Mouse (Mus musculus): ENCODE data around the gene Cst6.

The Cst6 gene

DNA sequence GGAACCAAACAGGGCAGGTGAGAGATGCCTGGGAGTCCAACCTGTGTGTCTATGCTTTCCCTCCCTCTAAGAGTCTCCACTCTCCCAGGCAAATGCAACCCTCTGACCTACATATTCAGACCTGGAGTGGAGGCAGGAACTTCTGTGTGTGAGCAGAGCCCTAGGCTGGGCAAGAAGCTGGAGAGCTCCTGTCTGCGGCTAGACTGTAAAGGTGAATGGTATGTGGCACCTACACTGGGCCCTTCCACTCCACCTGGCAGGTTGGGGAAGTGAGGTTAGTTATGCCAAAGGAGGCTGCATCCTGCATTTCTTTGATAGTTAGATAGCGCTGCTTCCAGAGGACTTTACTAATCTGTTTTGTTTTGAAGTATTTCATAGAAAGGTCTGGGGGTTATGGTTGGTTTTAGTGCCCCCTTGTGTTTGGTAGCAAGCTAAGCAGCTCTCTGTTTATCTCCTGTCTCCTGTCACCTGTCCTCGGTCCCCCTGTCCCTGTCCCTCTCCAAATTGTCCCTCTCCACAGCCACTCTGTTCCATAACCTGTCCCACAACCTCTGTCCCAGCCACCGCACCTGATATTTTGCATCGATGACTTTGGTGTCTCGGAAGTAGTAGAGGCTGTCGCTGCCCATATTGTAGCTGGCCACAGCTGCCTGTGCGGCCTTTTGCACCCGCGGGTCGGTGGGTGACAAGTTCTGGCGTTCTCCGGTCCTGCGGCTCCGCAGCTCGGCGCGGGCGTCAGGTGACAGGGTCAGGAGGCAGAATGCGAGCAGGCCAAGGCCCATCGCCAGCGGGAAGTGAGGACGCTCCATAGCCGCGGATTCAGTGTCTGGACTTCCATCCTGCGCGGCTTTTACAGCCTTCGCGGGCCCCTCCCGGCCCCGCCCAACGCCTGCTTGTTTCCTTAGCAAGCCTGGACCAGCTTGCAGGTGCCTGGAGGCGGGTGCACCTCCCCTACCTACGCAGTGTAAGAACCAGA is 560 bp downstream of the Cst6 start:
- peak; percentile 75 for DNase-seq (ENCODE audit: low read depth, low spot score)

DNA sequence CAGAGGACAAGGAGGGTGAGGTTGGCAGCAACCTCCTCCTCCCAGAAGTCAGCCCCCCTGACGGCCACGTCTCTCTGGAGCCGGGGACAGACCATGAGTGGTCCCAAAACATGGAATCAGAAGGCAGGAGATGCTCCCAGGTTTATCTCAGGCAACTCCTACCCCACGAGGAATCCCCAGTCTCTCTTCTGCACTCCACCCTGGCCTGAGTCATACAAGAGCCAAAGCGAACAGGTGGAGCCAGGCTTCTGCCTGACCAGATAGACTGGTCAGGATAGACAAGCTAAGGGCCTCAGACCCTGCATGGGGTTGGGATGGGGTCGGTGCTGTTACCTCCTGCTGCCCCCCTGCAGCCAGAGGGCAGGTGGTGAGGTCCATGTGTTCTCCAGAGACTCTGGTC is 1.3 kb downstream of the Cst6 start:
- no peak for DNase-seq (ENCODE audit: low read depth, low spot score)

DNA sequence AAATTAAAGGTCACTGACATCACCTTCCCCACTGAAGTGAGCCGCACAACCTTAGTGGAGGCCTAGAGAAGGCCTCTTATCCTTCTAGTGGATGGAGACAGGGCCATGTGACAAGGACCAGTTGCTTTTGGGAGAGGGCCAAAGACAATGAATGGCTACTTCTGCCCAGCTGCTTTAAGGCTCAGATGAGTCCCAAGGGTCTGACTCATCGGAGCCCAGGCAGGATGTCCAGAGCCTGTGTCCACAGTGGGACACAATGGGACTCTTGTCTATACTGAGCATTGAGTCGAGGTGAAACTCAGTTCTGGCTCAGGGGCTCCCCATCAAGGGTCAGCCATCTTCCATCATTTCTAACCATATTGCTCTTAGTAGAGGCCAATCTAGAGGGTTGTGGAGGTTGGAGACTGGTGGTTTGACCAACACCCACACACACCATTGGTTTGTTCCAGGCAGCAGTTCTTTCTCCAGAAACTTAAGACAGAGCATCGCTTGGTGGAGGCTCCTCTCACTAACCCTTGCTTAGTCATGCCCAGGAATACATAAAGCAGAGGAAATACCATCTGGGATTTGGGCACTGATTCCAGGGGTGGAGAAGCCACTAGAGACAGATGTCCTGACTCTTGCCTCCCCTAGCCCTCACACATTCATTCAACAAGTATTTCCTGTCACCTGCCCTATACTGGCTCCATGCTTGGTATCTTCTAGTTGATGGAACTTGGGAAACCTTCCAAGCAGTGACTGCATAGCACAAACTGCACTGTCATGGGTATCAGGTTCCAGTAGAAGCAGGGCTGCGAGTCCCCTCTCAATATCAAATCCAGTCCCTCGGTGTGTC is 3.9 kb downstream of the Cst6 start:
- DNase-seq (ENCODE audit: low read depth, low spot score): no peak

DNA sequence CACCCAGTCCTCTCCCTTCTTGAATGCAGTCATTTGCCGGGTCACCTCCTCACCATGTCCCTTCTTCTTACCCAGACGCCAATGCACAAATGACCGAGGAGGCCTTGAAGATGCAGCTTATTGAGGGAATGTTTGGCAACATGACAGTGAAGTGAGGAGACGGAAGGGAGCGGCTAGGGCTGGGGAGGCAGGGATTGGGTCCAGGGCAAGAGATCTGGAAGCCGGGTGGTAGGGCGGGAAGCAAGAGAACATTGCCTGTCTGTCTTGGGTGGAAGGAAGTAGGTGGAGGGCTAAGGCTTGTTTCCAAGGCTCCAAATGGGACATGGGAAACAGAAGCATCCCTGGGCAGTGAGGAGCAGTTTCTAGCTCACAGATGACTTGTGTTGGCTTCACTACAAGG is 8.0 kb downstream of the Cst6 start:
- DNase-seq (ENCODE audit: low read depth, low spot score): no peak

DNA sequence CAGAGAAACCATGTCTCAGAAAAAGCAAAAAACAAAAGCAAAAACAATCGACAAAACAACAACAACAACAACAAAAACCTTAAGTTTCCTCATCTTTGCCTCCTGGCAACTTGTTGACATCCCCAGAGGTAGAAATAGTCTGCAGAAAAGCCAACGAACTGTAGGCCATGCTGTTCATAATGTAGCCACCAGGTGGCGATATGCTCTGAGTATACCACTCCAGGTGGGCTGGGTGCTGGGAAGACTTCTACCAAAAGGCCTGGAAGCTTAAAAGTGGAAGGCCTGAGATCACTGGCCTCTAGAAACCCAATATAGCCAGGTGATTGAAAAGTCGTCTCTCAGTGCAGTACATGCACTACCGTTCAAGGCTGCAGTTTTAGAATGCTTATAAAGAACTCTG is 11.4 kb downstream of the Cst6 start:
- DNase-seq (ENCODE audit: low read depth, low spot score): peak; percentile 89

DNA sequence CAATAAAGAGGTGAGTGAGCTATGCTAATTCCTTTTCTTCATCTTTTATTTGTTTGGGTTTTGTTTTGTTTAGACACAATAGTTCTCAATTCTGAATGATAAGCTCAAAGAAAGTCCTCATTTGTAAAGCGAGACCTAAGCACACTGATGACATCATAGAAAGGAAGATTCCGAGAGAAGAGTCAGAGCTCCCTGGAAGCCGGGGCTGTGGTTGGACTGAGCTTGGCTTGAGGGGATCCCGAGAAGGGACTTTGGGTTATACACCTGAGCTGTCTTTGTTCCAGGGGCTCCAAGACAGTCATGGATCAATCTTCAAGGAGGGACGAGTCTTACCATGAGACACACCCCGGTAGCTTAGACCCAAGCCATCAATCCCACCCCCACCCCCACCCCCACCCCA is 13.9 kb downstream of the Cst6 start, which contains the start of gene Catsper1:
Gene Catsper1 (plus strand): TSS at position 301 of the 400 bp plus-strand sequence.
- DNase-seq (ENCODE audit: low read depth, low spot score): no peak

DNA sequence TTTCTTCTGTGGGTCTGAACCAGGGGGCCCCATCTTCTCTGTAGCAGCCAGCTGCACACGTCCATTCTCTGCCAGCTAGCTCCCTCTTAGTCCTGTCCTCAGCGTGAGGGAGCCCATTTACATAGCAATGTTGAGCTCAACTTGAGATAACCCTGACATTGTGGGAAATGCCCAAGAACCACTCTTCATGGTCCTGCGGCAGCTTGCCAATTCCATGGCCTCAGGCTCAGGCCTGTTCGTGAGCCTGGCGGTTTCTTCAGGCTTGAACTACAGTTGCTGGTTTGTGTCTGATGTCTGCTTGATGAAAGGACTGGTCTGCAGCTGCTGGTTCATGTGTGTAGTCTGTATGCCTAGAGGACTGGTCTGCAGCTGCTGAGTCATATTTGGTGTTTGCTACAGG is 14.6 kb downstream of the Cst6 start:
- no peak for DNase-seq (ENCODE audit: low read depth, low spot score)

DNA sequence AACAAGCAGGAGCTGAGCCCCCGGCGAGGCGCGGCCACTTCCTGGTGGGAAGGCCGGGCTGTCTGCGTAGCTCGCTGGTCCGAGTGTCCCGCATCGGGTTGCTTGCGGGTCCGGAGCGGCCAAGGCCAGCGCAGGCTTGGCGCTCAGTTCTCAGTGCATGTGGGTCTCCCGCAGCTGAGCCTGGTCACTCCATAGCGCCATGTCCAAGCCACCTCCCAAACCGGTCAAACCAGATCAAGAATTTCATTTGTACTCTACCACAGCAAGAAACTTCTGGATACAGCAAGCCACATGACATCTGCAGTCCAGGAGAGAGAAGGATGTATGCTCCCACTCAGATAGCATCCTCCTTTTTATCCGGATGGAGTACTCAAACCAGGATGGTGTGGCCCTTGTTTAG is 21.4 kb downstream of the Cst6 start:
- DNase-seq (ENCODE audit: low read depth, low spot score): no peak

DNA sequence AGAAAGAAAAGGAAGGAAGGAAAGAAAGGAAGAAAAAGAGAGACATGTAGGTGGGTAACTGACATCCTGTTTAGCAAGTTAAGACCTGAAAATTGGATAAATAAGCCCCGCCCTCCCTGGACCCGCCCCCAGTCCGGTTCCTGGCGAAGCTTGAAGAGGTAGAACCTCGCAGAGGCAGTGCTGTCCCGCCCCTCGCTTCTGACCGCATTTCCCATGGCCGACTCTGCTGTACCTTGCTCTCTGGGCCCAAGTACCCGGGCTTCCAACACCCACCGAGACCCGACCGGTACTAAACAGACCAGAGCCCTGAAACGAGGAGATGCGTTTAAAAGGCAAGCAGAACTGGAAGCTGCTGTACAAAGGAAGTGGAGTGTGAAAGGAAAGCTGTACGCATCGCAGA is 25.6 kb downstream of the Cst6 start:
- DNase-seq (ENCODE audit: low read depth, low spot score): no peak

DNA sequence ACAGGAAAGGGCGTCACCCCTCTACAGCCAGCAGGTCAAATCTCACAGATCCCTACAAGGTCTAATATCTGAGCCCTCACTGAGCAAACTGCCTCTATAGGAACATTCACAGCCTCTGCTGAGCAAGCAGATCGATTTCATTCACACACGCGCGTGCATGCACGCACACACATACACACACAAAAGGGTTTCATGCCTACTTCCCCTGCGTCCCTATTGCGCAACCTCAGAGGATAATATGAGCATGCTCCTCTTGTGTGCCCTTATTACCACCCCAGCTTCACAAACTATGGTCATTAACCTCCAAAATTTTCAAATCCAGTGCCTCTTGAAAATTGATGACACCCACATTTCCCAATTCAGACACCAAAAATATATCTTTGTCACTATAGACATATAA is 36.2 kb downstream of the Cst6 start:
- DNase-seq (ENCODE audit: low read depth, low spot score): no peak

DNA sequence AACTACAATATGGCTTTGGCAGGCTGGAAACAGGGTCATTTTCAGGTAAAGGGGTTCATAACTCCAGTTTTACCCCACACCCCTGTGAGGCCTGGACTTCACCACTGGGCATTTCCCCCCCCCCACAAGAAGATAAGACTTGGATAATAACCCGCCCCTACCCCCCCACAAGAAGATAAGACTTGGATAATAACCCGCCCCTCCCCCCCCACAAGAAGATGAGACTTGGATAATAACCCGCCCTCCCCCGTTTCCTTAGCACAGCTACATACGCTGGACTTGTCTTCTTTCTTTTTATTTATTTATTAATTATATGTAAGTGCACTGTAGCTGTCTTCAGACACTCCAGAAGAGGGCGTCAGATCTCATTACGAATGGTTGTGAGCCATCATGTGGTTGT is 40.3 kb downstream of the Cst6 start:
- no peak for DNase-seq (ENCODE audit: low read depth, low spot score)

DNA sequence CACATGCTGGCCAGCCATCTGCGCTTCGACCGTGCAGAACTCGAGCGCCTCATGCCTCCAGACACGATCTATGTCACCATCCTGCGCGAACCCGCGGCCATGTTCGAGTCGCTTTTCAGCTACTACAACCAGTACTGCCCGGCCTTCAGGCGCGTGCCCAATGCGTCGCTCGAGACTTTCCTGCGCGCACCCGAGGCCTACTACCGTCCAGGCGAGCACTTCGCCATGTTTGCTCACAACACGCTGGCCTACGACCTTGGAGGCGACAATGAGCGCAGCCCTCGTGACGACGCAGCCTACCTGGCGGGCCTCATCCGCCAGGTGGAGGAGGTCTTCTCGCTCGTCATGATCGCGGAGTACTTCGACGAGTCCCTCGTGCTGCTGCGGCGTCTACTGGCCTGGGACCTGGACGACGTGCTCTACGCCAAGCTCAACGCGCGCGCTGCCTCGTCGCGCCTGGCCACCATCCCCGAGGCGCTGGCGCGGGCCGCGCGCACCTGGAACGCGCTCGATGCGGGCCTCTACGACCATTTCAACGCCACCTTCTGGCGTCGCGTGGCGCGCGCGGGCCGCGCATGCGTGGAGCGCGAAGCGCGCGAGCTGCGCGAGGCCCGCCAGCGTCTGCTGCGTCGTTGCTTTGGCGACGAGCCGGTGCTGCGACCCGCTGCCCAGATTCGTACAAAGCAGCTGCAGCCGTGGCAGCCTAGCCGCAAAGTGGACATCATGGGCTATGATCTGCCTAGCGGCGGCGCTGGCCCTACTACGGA is 42.2 kb downstream of the Cst6 start:
- DNase-seq (ENCODE audit: low read depth, low spot score): no peak

DNA sequence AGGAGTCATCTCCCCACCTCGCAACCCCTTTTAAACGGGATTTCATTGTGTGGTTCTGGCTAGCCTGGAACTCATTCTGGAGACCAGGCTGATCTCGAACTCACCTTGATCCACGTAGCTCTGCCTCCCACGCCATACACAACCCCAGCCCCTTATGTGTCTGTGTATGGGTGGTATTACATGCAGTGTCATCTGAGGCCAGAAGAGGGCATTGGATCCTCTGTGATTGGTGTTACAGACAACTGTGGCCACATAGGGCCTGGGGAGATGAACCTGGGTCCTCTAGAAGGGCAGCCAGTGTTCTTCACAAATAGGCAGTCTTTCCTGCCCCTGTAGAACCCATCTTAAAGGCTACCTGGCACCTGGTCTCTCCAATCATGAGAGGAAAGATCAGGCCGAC is 43.1 kb downstream of the Cst6 start:
- DNase-seq (ENCODE audit: low read depth, low spot score): no peak

DNA sequence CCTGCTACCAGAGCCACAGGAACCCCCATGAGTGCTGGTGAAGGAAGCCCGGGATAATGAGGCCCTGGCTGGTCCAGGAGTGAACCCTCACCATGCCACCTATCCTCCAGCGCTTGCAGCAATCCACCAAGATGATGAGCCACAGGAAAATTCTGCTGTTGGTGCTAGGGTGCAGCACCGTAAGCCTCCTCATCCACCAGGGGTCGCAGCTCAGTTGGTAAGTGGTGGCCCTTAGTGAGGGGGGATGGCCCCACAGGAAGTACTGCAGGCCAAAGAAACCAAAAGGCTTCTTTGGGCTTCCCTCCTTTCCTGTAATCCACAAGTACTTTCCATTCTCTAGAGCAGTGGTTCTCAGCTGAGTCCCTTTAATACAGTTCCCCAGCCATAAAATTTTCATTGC is 46.9 kb downstream of the Cst6 start:
- peak; percentile 66 for DNase-seq (ENCODE audit: low read depth, low spot score)

DNA sequence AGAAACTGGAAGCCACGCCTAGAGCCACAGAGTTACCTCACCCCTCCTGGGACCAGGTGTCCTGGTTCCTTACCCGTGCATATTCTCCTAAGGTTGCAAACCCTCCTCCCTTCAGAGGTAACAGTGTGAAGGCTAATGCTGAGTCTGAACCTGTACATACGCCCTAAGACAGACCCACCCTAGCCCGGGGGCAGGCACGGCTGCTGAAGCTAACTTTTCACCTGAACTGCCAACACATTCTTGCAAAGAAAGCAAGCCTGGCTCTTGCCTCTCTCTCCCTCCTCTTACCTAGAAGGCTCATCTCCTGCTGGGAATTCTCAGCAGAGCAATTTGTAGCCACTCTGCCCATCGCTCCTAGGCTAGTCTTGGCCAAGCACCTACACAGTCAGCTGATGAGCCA is 48.8 kb downstream of the Cst6 start:
- no peak for DNase-seq (ENCODE audit: low read depth, low spot score)

DNA sequence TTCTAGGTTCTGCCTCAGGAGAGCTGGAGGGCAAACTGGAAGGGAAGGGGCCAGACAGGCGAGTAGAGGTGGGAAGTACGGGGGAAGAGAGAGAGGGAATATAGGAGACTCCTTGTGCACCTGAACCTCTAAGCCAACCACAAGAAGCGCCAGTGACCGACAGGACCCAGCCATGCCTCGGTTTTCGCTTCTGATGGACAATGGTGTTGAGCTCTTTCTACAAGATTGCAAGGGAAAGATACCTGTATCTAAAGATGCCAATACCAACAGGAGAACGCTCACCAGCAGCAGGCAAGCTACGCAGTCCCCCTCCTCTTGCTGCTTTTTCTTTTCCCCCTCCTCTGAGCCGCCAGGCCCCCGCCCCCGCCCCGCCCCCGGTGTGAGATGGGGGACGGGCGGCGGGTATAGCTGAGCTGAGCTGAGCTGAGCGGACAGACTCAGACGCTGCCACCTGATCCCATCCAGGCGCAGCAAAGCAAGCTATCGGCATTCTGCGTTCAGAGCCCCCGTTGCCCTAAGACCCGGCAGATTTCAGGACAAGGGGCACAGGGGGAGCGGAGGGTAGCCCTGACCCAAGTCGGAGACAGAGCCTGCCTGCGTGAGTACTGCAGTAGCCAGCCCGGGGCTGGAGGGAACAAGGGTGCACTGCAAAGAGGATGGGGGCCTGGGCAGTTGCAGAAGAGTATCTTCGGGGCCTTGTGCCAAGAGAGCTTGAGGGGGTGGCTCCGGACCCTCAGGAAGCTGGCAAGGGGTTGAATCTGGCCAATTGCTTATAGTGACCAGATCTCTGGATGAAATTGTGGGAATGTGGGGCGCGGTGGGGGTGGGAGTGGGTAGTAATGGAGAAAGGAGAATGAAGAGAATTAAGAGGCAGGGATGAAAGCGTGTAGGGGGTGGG is 51.2 kb downstream of the Cst6 start, which contains the start of gene Gal3st3:
Gene Gal3st3 (plus strand): TSS at position 429 of the 898 bp plus-strand sequence.
- peak; percentile 73 for DNase-seq (ENCODE audit: low read depth, low spot score)

DNA sequence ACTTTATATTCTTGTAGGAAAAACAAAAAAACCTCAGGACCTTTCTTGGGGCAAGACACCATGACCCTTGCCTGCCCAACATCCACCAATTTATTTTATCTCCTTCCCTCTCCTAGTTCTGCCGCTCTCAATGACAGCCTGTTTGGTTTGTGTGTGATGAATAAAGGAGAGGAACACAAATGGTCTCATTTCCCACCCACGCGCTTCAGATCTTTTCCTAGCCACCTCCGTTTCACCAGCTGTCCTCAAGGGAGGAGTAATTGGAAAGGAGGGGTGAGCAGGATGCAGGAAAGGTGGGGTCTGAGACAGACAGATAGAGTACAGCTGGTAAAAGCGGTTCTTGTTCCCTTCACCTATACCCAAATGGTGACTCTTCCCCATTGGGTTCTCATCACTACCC is 52.7 kb downstream of the Cst6 start:
- DNase-seq (ENCODE audit: low read depth, low spot score): peak; percentile 89

DNA sequence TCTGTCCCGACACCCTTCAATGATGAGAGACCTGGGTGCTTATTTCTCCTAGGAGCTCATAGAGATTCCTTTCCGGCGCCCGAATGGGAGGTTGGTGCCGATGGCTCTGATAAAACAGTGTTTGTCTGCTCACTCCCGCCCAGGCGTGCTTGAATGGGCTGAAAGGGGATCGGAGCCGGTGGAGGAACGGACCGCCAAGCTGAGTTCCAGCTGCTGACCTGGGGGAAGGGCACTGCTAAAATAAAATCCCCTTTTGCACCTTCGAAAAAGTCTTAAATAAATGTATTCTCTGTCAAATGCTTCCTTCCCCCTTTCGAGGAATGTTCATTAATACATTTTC is 53.7 kb downstream of the Cst6 start:
- DNase-seq (ENCODE audit: low read depth, low spot score): no peak

DNA sequence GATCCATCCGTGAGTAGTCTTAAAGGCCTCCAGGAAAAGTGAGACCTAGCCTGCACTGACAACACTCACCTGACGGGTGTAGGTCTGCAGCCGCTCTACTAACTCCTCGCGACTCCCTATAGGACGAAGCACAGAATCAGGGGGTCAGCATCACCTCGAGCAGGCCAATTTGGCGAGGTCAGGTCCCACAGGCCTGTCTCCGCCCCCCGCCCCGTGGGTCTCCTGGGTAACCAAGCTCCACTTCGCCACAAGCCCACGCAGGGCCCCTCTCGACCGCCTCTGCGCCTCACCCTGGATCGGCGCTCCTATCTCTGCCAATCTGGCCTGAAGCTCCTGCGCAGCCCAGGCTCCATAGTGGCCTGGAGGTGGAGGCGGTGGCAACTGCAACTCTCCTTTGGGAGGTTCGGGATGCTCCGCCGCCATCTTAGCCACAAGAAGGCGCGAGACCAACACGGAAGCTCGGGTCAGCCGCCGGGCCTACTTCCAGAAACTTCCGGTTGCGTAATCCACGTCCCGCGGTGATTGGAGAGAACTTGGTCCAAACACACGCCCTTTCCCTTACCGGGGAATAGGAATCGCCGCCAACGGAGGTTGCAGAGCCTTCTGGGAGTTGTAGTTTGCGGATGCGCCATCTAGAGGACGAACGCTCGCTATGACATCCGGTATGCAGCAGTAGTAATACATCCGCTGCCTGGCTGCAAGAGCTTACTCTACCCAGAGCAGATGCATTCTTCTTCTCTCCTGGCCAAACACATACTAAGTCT is 54.2 kb downstream of the Cst6 start, which contains the start of gene Sf3b2:
Gene Sf3b2 (minus strand): TSS at position 484 of the 764 bp plus-strand sequence.
- DNase-seq (ENCODE audit: low read depth, low spot score): peak; percentile 100
